Mouse (Mus musculus): ENCODE data around the gene Tmcc2.

Tmcc2 gene

GRCm38 (mm10) chr1:132425600-132425999 is 34.5 kb upstream of the Tmcc2 start:
- no peaks in the 10 kb centered on the region; the same call in 1 of the 2 replicates for H3K4me1 ChIP-seq (replicated peaks; ENCODE audit: low read depth, low read length)
- no peaks in the 10 kb centered on the region for H3K9me3 ChIP-seq (ENCODE audit: low read length)
- TF ChIP-seq NANOG (IDR thresholded peaks at IDR 0.05; ENCODE audit: borderline replicate concordance, low read length): no peak
- TF ChIP-seq POU5F1 (IDR thresholded peaks at IDR 0.05; ENCODE audit: borderline replicate concordance, low read length): no peak
- no peak for TF ChIP-seq CTCF (conservative IDR thresholded peaks at IDR 0.05; ENCODE audit: low read length)

GRCm38 (mm10) chr1:132422912-132423696 is 32.0 kb upstream of the Tmcc2 start:
- H3K27me3 ChIP-seq (ENCODE audit: insufficient read depth, low read length): 0 out of 2 replicates have a peak, but pooled peaks cover 2% of the 10 kb centered on the region
- H3K4me3 ChIP-seq (replicated peaks; ENCODE audit: low read length): no peak overlapping the region
- TF ChIP-seq CTCF (conservative IDR thresholded peaks at IDR 0.05; ENCODE audit: low read length) (peak; percentile 21), POU5F1 (IDR thresholded peaks at IDR 0.05; ENCODE audit: borderline replicate concordance, low read length) (no peak)
- H3K9me3 ChIP-seq (ENCODE audit: low read length): no peaks in the 10 kb centered on the region
- peaks cover 17% of the 10 kb centered on the region for H3K4me1 ChIP-seq (replicated peaks; ENCODE audit: low read depth, low read length)
- no peaks in the 10 kb centered on the region for H3K36me3 ChIP-seq (ENCODE audit: insufficient read depth, low read length)

More at GRCm38 (mm10) chr1:132425600-132425999, 34.5 kb upstream of the Tmcc2 start:
- no peaks in the 10 kb centered on the region for H3K36me3 ChIP-seq (ENCODE audit: insufficient read depth, low read length)
- no peak overlapping the region for H3K4me3 ChIP-seq (replicated peaks; ENCODE audit: low read length)
- no peaks in the 10 kb centered on the region for H3K27me3 ChIP-seq (ENCODE audit: insufficient read depth, low read length)

- H3K4me1 ChIP-seq (replicated peaks; ENCODE audit: low read depth, low read length): peaks cover 25% of the 10 kb centered on the region
- TF ChIP-seq NANOG (IDR thresholded peaks at IDR 0.05; ENCODE audit: borderline replicate concordance, low read length) (no peak), POU5F1 (IDR thresholded peaks at IDR 0.05; ENCODE audit: borderline replicate concordance, low read length) (no peak), CTCF (conservative IDR thresholded peaks at IDR 0.05; ENCODE audit: low read length) (no peak)
Measured at GRCm38 (mm10) chr1:132420662-132421061, 29.6 kb upstream of the Tmcc2 start.

GRCm38 (mm10) chr1:132420206-132420605 is 29.1 kb upstream of the Tmcc2 start:
- no peaks in the 10 kb centered on the region for H3K9me3 ChIP-seq (ENCODE audit: low read length)
- H3K36me3 ChIP-seq (ENCODE audit: insufficient read depth, low read length): no peaks in the 10 kb centered on the region
- peaks cover 25% of the 10 kb centered on the region for H3K4me1 ChIP-seq (replicated peaks; ENCODE audit: low read depth, low read length)
- TF ChIP-seq POU5F1 (IDR thresholded peaks at IDR 0.05; ENCODE audit: borderline replicate concordance, low read length) (no peak), CTCF (conservative IDR thresholded peaks at IDR 0.05; ENCODE audit: low read length) (no peak), NANOG (IDR thresholded peaks at IDR 0.05; ENCODE audit: borderline replicate concordance, low read length) (no peak)
- H3K4me3 ChIP-seq (replicated peaks; ENCODE audit: low read length): no peak overlapping the region
- 0 out of 2 replicates have a peak, but pooled peaks cover 2% of the 10 kb centered on the region for H3K27me3 ChIP-seq (ENCODE audit: insufficient read depth, low read length)

More at GRCm38 (mm10) chr1:132420662-132421061, 29.6 kb upstream of the Tmcc2 start:
- Histone ChIP-seq H3K36me3 (ENCODE audit: insufficient read depth, low read length) (no peaks in the 10 kb centered on the region), H3K4me3 (replicated peaks; ENCODE audit: low read length) (no peak overlapping the region), H3K27me3 (ENCODE audit: insufficient read depth, low read length) (0 out of 2 replicates have a peak, but pooled peaks cover 2% of the 10 kb centered on the region), H3K9me3 (ENCODE audit: low read length) (no peaks in the 10 kb centered on the region)

- 0 out of 2 replicates have a peak, but pooled peaks cover 5% of the 10 kb centered on the region for H3K27me3 ChIP-seq (ENCODE audit: insufficient read depth, low read length)
- peak within 1 kb of the TSS; percentile 88 for H3K4me3 ChIP-seq (replicated peaks; ENCODE audit: low read length)
- peaks cover 25% of the 10 kb centered on the region for H3K4me1 ChIP-seq (replicated peaks; ENCODE audit: low read depth, low read length)
- H3K9me3 ChIP-seq (ENCODE audit: low read length): no peaks in the 10 kb centered on the region
- no peak for TF ChIP-seq NANOG (IDR thresholded peaks at IDR 0.05; ENCODE audit: borderline replicate concordance, low read length)
- TF ChIP-seq POU5F1 (IDR thresholded peaks at IDR 0.05; ENCODE audit: borderline replicate concordance, low read length): no peak
- H3K36me3 ChIP-seq (ENCODE audit: insufficient read depth, low read length): no peaks in the 10 kb centered on the region
Measured at GRCm38 (mm10) chr1:132417319-132418251, 26.5 kb upstream of the Tmcc2 start, which contains the start of gene Dstyk. Dstyk (plus strand) TSS chr1:132417555.

- peaks cover 25% of the 10 kb centered on the region for H3K4me1 ChIP-seq (replicated peaks; ENCODE audit: low read depth, low read length)
- 0 out of 2 replicates have a peak, but pooled peaks cover 5% of the 10 kb centered on the region for H3K27me3 ChIP-seq (ENCODE audit: insufficient read depth, low read length)
- no peaks in the 10 kb centered on the region for H3K9me3 ChIP-seq (ENCODE audit: low read length)
- no peak for TF ChIP-seq NANOG (IDR thresholded peaks at IDR 0.05; ENCODE audit: borderline replicate concordance, low read length)
- TF ChIP-seq CTCF (conservative IDR thresholded peaks at IDR 0.05; ENCODE audit: low read length): no peak
- no peak for TF ChIP-seq POU5F1 (IDR thresholded peaks at IDR 0.05; ENCODE audit: borderline replicate concordance, low read length)
- no peaks in the 10 kb centered on the region for H3K36me3 ChIP-seq (ENCODE audit: insufficient read depth, low read length)
- H3K4me3 ChIP-seq (replicated peaks; ENCODE audit: low read length): peak overlapping the region; percentile 88
Measured at GRCm38 (mm10) chr1:132416943-132417290, 25.8 kb upstream of the Tmcc2 start.

- Histone ChIP-seq H3K27me3 (ENCODE audit: insufficient read depth, low read length) (0 out of 2 replicates have a peak, but pooled peaks cover 5% of the 10 kb centered on the region), H3K4me1 (replicated peaks; ENCODE audit: low read depth, low read length) (peaks cover 25% of the 10 kb centered on the region), H3K9me3 (ENCODE audit: low read length) (peaks cover 5% of the 10 kb centered on the region), H3K36me3 (ENCODE audit: insufficient read depth, low read length) (no peaks in the 10 kb centered on the region), H3K4me3 (replicated peaks; ENCODE audit: low read length) (no peak overlapping the region)
- TF ChIP-seq NANOG (IDR thresholded peaks at IDR 0.05; ENCODE audit: borderline replicate concordance, low read length) (no peak), CTCF (conservative IDR thresholded peaks at IDR 0.05; ENCODE audit: low read length) (no peak), POU5F1 (IDR thresholded peaks at IDR 0.05; ENCODE audit: borderline replicate concordance, low read length) (no peak)
Measured at GRCm38 (mm10) chr1:132416244-132416942, 25.3 kb upstream of the Tmcc2 start.

Measured in E14TG2a.4 (cell line).